Mouse (Mus musculus): ENCODE measurements around the gene Cd101.

Cd101 gene

DNA sequence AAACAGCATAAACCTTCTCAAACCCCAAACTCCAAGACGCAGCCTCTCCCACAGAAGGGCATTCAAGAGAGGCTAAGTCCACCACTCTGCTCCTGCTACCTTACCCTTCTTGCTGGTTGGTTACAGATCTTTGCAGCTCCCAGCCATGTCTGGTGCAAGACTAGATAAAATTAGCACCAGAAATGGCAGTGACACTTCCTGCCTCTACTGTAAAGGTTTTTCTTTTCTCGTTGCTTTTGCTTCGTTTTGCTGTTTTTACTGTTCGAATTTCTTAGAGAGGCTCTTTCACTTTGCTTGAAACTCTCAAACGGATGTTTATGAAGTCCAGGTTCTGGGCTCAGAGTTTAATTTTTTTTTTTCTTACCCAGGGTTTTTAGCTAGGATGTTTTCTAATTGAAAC, 8.3 kb downstream of the Cd101 start:
- no peaks in the 10 kb centered on the region for H3K4me1 ChIP-seq (replicated peaks; ENCODE audit: low read depth, low read length)
- no peaks in the 10 kb centered on the region for H3K36me3 ChIP-seq (ENCODE audit: insufficient read depth, low read length)
- TF ChIP-seq CTCF (conservative IDR thresholded peaks at IDR 0.05; ENCODE audit: low read length) (no peak), NANOG (IDR thresholded peaks at IDR 0.05; ENCODE audit: borderline replicate concordance, low read length) (no peak), POU5F1 (IDR thresholded peaks at IDR 0.05; ENCODE audit: borderline replicate concordance, low read length) (no peak)
- no peak overlapping the region for H3K4me3 ChIP-seq (replicated peaks; ENCODE audit: low read length)
- H3K9me3 ChIP-seq (ENCODE audit: low read length): no peaks in the 10 kb centered on the region
- H3K27me3 ChIP-seq (ENCODE audit: insufficient read depth, low read length): 0 out of 2 replicates have a peak, but pooled peaks cover 7% of the 10 kb centered on the region

DNA sequence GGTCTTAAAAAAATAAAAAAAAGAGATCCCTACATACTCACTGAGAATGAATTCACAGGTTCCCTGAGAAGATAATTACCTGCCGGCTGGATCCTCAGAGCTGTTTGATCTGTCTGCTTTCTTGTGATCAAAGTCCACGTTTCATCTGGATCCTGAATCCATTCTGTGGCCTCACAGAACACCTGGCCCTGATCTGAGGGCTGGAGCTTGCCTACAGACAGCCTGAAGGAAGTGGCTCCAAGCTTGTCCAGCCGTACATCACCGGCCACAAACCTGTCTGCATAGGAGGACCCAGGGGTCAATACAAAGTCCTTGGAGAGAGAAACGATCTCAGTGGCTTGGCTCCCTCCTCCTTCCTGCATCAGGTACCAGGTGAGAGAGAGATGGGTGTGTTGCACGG, 10.9 kb downstream of the Cd101 start:
- Histone ChIP-seq H3K4me1 (replicated peaks; ENCODE audit: low read depth, low read length) (no peaks in the 10 kb centered on the region; the same call in 1 of the 2 replicates), H3K4me3 (replicated peaks; ENCODE audit: low read length) (no peak overlapping the region), H3K36me3 (ENCODE audit: insufficient read depth, low read length) (no peaks in the 10 kb centered on the region), H3K27me3 (ENCODE audit: insufficient read depth, low read length) (0 out of 2 replicates have a peak, but pooled peaks cover 5% of the 10 kb centered on the region), H3K9me3 (ENCODE audit: low read length) (no peaks in the 10 kb centered on the region)
- no peak for TF ChIP-seq POU5F1 (IDR thresholded peaks at IDR 0.05; ENCODE audit: borderline replicate concordance, low read length)
- no peak for TF ChIP-seq CTCF (conservative IDR thresholded peaks at IDR 0.05; ENCODE audit: low read length)
- TF ChIP-seq NANOG (IDR thresholded peaks at IDR 0.05; ENCODE audit: borderline replicate concordance, low read length): no peak

DNA sequence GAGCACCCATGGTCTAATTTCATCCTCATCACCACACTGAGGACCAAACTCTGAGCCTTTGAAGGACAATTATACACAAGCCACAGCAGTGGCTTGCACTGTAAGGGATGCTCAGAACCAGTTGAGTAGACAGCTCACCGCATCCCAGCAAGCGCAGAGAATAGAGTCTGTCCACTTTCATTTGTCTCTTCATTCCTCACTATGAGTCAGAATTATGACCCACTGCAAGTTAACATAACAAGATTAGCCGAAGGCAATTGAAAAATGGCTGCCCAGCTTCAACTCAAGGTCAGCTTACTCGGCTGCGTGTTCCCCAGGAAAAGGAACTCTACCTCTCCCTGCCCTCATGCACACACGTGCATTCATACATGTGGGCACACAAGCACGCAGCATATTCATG, 13.3 kb downstream of the Cd101 start:
- Histone ChIP-seq H3K27me3 (ENCODE audit: insufficient read depth, low read length) (peaks cover 5% of the 10 kb centered on the region; the same call in 1 of the 2 replicates), H3K36me3 (ENCODE audit: insufficient read depth, low read length) (no peaks in the 10 kb centered on the region), H3K4me3 (replicated peaks; ENCODE audit: low read length) (no peak overlapping the region), H3K4me1 (replicated peaks; ENCODE audit: low read depth, low read length) (peaks cover 8% of the 10 kb centered on the region), H3K9me3 (ENCODE audit: low read length) (no peaks in the 10 kb centered on the region)
- TF ChIP-seq CTCF (conservative IDR thresholded peaks at IDR 0.05; ENCODE audit: low read length) (no peak), NANOG (IDR thresholded peaks at IDR 0.05; ENCODE audit: borderline replicate concordance, low read length) (no peak), POU5F1 (IDR thresholded peaks at IDR 0.05; ENCODE audit: borderline replicate concordance, low read length) (no peak)

DNA sequence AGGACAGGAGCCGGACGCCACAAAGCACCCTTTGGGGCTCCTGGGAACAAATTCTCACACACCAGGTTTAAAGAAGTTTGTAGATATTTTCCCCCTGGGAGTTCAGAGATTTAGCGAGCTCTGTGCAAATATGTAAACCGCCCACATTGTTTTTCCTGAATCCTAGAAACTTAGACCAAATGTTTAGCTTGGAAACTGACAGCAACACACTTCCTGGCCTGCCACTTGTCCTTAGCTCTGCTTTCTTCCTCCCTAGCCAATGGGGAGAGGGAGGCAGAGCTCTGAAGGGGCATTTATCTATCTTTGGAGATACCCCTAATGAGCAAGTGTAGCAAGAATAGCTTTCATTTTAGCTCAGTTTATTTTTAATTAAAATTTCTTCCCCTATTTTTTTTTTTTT, 14.1 kb downstream of the Cd101 start:
- H3K9me3 ChIP-seq (ENCODE audit: low read length): no peaks in the 10 kb centered on the region
- TF ChIP-seq NANOG (IDR thresholded peaks at IDR 0.05; ENCODE audit: borderline replicate concordance, low read length) (no peak), POU5F1 (IDR thresholded peaks at IDR 0.05; ENCODE audit: borderline replicate concordance, low read length) (no peak), CTCF (conservative IDR thresholded peaks at IDR 0.05; ENCODE audit: low read length) (no peak)
- H3K4me1 ChIP-seq (replicated peaks; ENCODE audit: low read depth, low read length): peaks cover 8% of the 10 kb centered on the region
- peaks cover 5% of the 10 kb centered on the region; the same call in 1 of the 2 replicates for H3K27me3 ChIP-seq (ENCODE audit: insufficient read depth, low read length)
- no peak overlapping the region for H3K4me3 ChIP-seq (replicated peaks; ENCODE audit: low read length)
- H3K36me3 ChIP-seq (ENCODE audit: insufficient read depth, low read length): no peaks in the 10 kb centered on the region

DNA sequence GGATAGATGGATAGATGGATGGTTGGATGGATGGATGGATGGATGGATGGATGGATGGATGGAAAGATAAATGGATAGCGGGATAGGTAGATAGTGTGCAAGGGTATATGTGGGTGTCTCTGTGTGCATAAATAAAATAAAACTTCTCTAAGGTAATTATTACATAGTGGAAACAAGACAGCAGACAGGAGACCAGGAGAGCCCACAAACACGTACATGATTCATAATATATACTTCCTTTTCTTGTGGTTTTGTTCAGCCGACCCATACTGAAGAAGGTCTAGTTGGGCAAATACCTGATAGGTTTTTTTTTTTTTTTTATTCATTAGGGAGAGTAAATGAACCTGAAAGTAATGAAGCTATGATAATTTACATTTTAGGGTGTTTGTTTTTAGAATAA, 15.8 kb downstream of the Cd101 start:
- TF ChIP-seq POU5F1 (IDR thresholded peaks at IDR 0.05; ENCODE audit: borderline replicate concordance, low read length) (no peak), NANOG (IDR thresholded peaks at IDR 0.05; ENCODE audit: borderline replicate concordance, low read length) (no peak), CTCF (conservative IDR thresholded peaks at IDR 0.05; ENCODE audit: low read length) (no peak)
- Histone ChIP-seq H3K27me3 (ENCODE audit: insufficient read depth, low read length) (no peaks in the 10 kb centered on the region; the same call in 1 of the 2 replicates), H3K9me3 (ENCODE audit: low read length) (no peaks in the 10 kb centered on the region), H3K4me1 (replicated peaks; ENCODE audit: low read depth, low read length) (peaks cover 8% of the 10 kb centered on the region), H3K36me3 (ENCODE audit: insufficient read depth, low read length) (no peaks in the 10 kb centered on the region), H3K4me3 (replicated peaks; ENCODE audit: low read length) (no peak overlapping the region)

DNA sequence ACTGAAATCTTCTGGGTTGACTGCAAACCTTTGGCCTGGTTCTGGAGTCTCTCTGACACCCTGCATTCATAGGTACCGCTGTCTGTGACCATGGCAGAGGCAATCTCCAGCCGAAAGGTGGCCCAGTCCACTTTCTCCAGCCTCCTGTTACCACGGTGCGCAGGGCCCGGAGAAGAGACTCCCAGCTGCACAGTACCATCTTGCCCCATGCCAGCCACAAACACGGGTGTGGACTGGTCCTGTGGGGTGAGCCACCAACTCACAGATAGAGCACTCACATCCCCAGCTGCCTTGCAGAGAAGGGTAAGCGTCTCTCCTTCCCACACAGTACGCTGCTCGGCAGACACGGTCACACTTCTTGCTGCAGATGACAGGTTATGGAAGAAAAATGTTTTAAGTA, 16.4 kb downstream of the Cd101 start:
- no peaks in the 10 kb centered on the region for H3K9me3 ChIP-seq (ENCODE audit: low read length)
- peaks cover 8% of the 10 kb centered on the region for H3K4me1 ChIP-seq (replicated peaks; ENCODE audit: low read depth, low read length)
- H3K36me3 ChIP-seq (ENCODE audit: insufficient read depth, low read length): no peaks in the 10 kb centered on the region
- TF ChIP-seq POU5F1 (IDR thresholded peaks at IDR 0.05; ENCODE audit: borderline replicate concordance, low read length) (no peak), CTCF (conservative IDR thresholded peaks at IDR 0.05; ENCODE audit: low read length) (no peak), NANOG (IDR thresholded peaks at IDR 0.05; ENCODE audit: borderline replicate concordance, low read length) (no peak)
- no peaks in the 10 kb centered on the region; the same call in 1 of the 2 replicates for H3K27me3 ChIP-seq (ENCODE audit: insufficient read depth, low read length)
- H3K4me3 ChIP-seq (replicated peaks; ENCODE audit: low read length): no peak overlapping the region

DNA sequence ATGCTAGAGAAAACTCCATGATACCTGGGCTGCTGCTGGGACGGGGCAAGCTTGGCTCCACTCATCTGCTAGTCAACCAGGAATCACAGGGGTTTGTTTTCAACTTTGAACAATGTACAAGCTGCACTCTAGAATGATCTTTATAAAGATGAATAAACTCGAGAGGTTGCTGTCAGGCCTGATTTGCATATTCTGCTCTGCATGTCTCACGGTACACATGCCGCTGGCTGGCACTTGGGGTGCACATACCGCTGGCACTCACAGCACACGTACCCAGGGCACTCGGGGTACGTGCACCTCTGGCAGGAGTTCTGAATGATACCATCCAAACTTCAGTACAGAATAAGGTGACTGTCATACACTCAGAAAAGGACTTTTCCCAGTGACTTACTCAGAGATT, 16.8 kb downstream of the Cd101 start:
- Histone ChIP-seq H3K9me3 (ENCODE audit: low read length) (no peaks in the 10 kb centered on the region), H3K4me1 (replicated peaks; ENCODE audit: low read depth, low read length) (peaks cover 8% of the 10 kb centered on the region), H3K27me3 (ENCODE audit: insufficient read depth, low read length) (no peaks in the 10 kb centered on the region; the same call in 1 of the 2 replicates), H3K36me3 (ENCODE audit: insufficient read depth, low read length) (no peaks in the 10 kb centered on the region), H3K4me3 (replicated peaks; ENCODE audit: low read length) (no peak overlapping the region)
- TF ChIP-seq NANOG (IDR thresholded peaks at IDR 0.05; ENCODE audit: borderline replicate concordance, low read length): no peak
- TF ChIP-seq POU5F1 (IDR thresholded peaks at IDR 0.05; ENCODE audit: borderline replicate concordance, low read length): no peak
- no peak for TF ChIP-seq CTCF (conservative IDR thresholded peaks at IDR 0.05; ENCODE audit: low read length)

DNA sequence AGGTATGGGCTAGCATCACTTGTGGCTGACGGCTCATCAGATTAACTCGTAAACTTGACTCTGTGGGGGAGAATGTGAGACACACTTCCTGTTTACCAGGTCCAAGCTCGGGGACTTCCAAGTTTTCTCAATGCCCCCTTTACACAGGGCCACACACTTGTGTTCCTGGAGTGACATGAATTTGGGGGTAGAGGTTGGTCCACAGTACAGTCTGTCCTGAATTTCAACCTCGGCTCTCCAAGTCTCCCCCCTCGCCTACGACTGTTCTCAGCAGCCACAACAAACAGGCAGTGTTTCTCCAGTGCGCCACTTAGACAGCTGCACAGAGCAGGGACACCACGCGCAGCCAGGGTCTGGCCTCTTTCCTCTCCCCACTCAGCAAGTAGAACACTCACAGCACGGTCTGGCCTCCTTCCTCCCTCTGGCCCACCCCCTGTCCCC, 17.2 kb downstream of the Cd101 start:
- H3K36me3 ChIP-seq (ENCODE audit: insufficient read depth, low read length): no peaks in the 10 kb centered on the region
- no peaks in the 10 kb centered on the region for H3K9me3 ChIP-seq (ENCODE audit: low read length)
- H3K27me3 ChIP-seq (ENCODE audit: insufficient read depth, low read length): no peaks in the 10 kb centered on the region; the same call in 1 of the 2 replicates
- H3K4me1 ChIP-seq (replicated peaks; ENCODE audit: low read depth, low read length): peaks cover 8% of the 10 kb centered on the region
- no peak overlapping the region for H3K4me3 ChIP-seq (replicated peaks; ENCODE audit: low read length)
- TF ChIP-seq POU5F1 (IDR thresholded peaks at IDR 0.05; ENCODE audit: borderline replicate concordance, low read length): no peak
- no peak for TF ChIP-seq CTCF (conservative IDR thresholded peaks at IDR 0.05; ENCODE audit: low read length)
- no peak for TF ChIP-seq NANOG (IDR thresholded peaks at IDR 0.05; ENCODE audit: borderline replicate concordance, low read length)

DNA sequence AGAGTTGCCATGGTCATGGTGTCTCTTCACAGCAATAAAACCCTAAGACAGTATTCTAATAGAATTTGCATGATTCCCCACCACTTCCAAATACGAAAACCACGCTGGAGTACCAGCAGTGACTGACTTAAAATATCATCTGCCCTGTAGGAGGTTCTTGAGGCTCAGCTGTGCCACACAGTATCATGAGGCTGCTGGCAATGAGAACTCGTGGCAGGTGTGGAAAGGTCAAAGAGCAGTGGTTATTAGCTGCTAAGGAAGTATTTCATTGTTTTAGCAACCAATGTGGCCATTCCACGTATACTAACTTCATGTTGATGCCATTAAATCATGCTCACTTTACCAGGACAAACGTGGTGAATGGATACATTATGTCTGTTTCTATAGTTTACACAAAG, 18.2 kb downstream of the Cd101 start:
- TF ChIP-seq POU5F1 (IDR thresholded peaks at IDR 0.05; ENCODE audit: borderline replicate concordance, low read length) (no peak), CTCF (conservative IDR thresholded peaks at IDR 0.05; ENCODE audit: low read length) (no peak), NANOG (IDR thresholded peaks at IDR 0.05; ENCODE audit: borderline replicate concordance, low read length) (no peak)
- H3K4me1 ChIP-seq (replicated peaks; ENCODE audit: low read depth, low read length): peaks cover 8% of the 10 kb centered on the region
- no peak overlapping the region for H3K4me3 ChIP-seq (replicated peaks; ENCODE audit: low read length)

More for the DNA sequence above, 18.2 kb downstream of the Cd101 start:
- Histone ChIP-seq H3K27me3 (ENCODE audit: insufficient read depth, low read length) (no peaks in the 10 kb centered on the region; the same call in 1 of the 2 replicates), H3K9me3 (ENCODE audit: low read length) (no peaks in the 10 kb centered on the region), H3K36me3 (ENCODE audit: insufficient read depth, low read length) (no peaks in the 10 kb centered on the region)

All from E14TG2a.4 (cell line).